Mouse (Mus musculus) WW6 (cell line): Measurements from ENCODE around the gene Nos1ap.

Experiments
- DNase-seq: peaks from one replicate; pipeline ENCODE4 v3.0.0-alpha.2; 2013; ENCODE audit warnings: low read depth, low spot score

Nos1ap gene

DNA sequence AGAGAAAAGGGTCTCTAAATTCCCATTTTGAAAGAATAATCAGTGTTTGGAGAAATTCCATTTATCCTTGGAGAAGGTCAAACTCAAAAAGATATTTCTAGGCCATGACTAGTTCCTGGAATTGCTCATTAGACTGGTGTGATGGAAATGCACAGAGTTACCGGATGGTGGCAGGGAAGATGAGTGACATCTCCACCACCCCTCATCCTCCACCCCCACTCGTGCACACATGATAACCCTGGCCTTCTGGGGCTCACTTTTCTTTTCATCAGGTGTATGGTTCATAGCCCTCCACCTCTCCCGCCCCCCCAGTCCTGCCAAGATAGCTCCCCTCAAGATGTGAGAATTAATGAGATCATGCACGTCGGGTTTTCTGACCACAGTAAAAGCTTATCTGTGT is 296.4 kb downstream of the Nos1ap start:
- DNase-seq = no peak

DNA sequence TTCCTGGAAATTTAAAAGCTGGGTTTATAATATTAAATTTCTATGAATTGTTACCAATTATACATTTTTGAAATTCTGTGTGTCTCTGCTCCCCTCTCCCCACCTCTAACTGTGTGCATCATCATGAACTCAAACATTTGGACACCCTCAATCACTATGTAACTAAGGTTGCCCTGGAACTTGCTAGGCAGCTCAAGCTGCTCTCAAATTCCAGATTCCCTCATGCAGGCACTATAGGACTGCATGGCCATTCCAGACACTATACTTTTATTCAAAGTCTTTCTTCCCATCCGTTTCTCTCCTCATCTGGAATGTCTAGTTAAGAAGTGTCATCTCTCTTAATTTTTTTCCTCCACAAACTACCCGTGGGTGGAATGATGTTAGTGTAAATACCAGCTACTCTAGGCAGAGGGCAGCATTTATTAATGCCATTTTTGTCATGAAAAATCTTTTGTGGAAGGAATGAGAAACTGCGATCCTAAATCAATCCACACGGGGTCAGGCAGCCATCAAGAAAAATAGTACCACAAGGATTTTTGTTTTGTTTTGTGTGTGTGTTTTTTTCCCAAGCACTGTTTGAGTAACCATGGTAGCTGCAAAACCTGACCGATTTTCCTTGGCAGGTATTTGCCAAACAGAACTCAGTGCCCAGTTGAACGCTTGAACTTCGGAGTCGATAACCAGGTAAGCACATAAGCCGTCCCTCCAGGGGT is 297.3 kb downstream of the Nos1ap start:
- peak; percentile 1 for DNase-seq

DNA sequence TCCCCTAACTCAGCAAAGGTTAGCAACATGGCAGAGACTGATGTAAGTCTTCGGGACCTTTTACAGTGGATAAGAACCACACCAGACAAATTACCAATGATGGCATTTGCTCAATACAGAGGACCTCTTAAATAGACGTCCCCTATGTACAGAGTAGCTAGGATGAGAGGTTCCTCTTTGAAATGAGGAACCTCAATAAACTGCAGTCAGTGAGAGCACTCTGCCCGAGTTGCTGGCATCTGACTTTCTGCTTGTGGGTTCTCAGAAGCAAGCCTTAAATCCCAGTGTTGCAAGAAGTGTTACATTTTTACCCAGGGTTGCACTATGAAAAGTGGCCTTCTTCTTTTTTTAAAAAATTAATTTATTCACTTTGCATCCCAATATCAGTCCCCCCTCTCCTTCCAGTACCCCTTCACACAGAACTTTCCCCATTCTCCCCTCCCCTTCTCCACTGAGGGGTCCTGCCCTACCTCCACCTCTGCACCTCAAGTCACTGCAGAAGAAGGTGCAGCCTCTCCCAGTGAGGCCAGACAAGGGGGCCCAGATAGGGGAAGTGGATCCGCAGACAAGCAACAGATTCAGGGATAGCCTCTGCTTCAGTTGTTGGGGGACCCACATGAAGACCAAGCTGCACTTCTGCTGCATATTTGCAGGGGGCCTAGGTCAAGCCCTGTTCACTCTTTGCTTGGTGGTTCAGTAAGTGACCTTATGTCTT is 307.1 kb downstream of the Nos1ap start:
- DNase-seq = no peak

DNA sequence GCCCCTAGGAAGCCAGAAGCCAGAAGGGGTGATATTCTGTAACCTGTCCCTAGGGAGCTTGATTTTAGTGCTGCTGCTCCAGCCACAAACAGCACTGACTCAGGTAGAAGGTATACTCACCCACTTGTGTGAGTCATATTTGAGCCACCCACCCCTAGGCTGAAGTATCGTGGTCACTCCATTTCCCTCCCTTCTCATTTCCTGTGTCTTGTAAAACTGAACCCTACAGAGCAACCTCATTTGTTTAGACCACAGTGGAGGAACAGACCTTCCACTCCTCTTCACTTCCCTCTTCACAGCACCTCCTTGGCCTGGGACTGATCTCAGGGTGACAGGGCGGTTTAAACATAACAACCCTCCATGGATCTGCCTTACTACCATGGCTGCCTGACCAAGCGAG is 312.6 kb downstream of the Nos1ap start, which contains the start of gene Sh2d1b1:
Sh2d1b1 (plus strand) TSS at position 305 of the 400 bp plus-strand sequence.
- no peak for DNase-seq

DNA sequence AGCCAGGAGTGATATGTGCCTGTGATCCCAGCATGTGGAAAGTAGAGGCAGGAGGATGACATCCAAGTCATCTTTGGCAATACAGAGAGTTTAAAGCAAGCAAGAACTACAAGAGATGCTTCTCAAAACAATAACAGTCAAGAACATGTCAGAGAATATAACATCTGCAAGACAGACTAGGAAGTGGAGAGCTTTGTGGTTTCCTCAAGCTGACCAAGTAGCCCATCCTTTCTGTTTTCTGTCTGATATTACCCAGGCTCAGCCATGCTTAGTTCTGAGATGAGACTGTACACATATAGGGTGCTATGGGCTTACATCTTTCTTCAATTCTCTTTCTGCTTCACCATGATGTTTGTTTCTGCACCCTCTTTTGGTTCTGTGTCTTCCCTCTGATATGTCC is 316.4 kb downstream of the Nos1ap start:
- DNase-seq = no peak

DNA sequence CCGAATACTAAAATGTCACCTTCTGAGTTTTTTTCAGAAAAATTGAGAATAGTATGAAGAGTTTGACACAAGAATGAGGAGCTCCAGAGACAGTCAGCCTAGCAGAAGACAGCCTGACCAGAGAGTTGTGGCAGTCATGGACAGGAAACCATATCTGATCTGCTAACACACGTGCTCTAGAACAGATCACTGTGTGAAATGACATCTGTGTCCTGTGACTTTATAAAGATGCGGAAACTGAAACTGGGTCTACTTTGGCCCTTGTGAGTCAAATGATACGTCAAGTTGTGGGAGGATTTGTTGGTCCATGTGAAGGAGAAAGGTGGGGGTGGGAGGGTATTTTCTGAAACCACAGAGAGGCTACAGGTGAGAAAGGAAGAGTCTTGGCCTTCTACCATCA is 319.0 kb downstream of the Nos1ap start:
- DNase-seq = no peak

DNA sequence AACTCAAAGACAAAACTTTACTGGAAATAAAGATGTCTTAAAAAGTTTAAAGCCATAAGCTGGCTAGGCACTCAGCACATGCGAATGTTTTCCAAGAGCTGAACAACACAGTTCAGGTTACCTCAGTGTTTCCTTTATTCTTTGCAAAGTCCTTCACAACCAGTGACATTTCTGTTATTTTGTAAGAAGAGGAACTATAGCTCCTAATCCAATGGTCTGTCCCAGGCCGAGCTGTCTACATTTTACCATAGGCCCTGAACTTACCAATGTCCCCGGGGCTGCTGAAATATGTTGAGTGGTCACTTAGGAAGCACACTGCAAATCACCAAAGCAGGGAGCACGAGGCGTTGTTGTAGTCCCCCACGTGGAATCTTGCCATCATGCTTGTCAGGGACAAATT is 319.4 kb downstream of the Nos1ap start:
- no peak for DNase-seq

DNA sequence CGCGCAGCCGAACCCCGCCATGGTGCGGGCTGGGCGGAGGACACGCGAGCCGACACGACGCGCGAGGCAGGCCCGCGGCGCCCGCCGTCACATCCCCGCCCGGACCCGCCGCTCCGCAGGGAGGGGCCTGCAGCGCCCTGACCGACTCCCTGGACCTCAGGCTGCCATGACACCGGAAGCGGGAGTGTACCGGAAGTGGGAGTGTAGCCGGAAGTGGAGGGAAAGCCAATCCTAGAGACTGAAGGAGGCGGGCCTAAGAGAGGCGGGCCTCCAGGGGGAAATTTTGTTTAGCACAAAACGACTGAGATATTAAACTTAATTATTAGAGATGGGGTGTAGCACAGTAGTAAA is 334.1 kb downstream of the Nos1ap start:
- peak; percentile 40 for DNase-seq

DNA sequence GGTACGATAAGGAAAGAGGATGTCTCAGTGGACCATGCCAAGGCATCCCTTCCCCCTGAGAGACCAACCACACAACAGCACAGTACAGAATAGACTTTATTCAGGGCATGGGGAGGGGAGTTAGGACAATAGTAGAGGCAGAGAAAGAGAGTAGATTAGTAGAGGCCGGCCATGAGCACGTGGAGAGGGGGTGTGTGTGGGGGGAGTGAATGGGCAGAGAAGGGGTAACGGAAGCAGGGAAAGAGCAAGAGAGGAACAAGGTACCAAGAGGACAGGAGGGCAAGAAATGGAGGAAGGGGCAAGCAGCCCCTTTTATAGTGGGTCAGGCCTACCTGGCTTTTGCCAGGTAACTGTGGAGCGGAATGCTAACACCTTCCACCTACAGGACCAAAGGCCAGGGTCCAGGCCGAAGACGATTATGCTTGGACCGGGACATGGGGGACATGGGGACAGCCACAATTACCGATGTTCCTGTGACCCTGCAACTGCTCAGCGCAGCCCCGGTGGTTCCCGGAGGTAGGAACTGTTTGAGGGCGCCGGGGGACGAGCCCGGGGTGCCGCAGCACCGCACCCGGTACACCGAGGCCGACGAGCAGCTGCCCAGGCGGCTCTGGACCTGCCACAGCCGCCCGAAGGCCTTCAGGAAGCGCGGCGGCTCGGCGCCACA is 334.6 kb downstream of the Nos1ap start:
- no peak for DNase-seq
